Mouse (Mus musculus) heart, embryonic 12.5 days (tissue): ENCODE results near the gene Lypd6. TPM values are rescaled to one million over a fixed set of nuclear protein-coding genes. Genes with fewer than 3 reads are reported as not detected.

Source experiments
- ATAC-seq: fragments of 200-750 bp; cut with Nextera tagmentation; 2 replicates; pipeline ENCODE4 v1.8.0; 2017; ENCODE audit warnings: moderate TSS enrichment, moderate library complexity; ENCODE audit not compliant: insufficient number of reproducible peaks, low FRiP score
- H3K27ac ChIP-seq: fragments of 300-500 bp; sonication (generic); 2 replicates; pipeline ENCODE4 v1.5.1; 2016; ENCODE audit warnings: mild to moderate bottlenecking, moderate library complexity; ENCODE audit not compliant: poor library complexity, severe bottlenecking
- H3K27me3 ChIP-seq: fragments of 300-500 bp; sonication (generic); replicated peaks from 2 replicates; pipeline ENCODE4 v1.6.1; 2016; ENCODE audit warnings: mild to moderate bottlenecking, moderate library complexity
- H3K36me3 ChIP-seq: fragments of 300-500 bp; sonication (generic); 2 replicates; pipeline ENCODE4 v1.6.1; 2016; ENCODE audit warnings: mild to moderate bottlenecking, moderate library complexity
- H3K4me1 ChIP-seq: fragments of 300-500 bp; sonication (generic); replicated peaks from 2 replicates; pipeline ENCODE4 v1.6.1; 2016; ENCODE audit warnings: mild to moderate bottlenecking
- H3K4me2 ChIP-seq: fragments of 300-500 bp; sonication (generic); 2 replicates; pipeline ENCODE4 v1.6.1; 2016; ENCODE audit warnings: mild to moderate bottlenecking, moderate library complexity
- H3K4me3 ChIP-seq: fragments of 300-500 bp; sonication (generic); 2 replicates; pipeline ENCODE4 v1.5.1; 2016; ENCODE audit warnings: mild to moderate bottlenecking
- H3K9ac ChIP-seq: fragments of 300-500 bp; sonication (generic); 2 replicates; pipeline ENCODE4 v1.6.1; 2016; ENCODE audit warnings: mild to moderate bottlenecking, moderate library complexity
- H3K9me3 ChIP-seq: fragments of 300-500 bp; sonication (generic); replicated peaks from 2 replicates; pipeline ENCODE4 v1.6.1; 2016; ENCODE audit warnings: mild to moderate bottlenecking, moderate library complexity
- WGBS: fragments of 180-500 bp; shearing (Covaris S2); methylation state at CpG from one replicate; pipeline ENCODE4 v1.1.7; 2016; 5-methylcytosine and 5-hydroxymethylcytosine counted together
- polyA plus RNA-seq: library from polyadenylated mRNA; unstranded; fragments of >200 nt; fragmentation: Nextera tagmentation; extraction: Ambion mirVana; gene quantifications from 2 replicates; pipeline ENCODE4 v1.2.1, GENCODE M21; 2016

The Lypd6 gene
- 5.4 TPM in 2 replicates for polyA plus RNA-seq

- Histone ChIP-seq H3K36me3 (no peaks in the 10 kb centered on the region), H3K9me3 (no peaks in the 10 kb centered on the region), H3K4me1 (peaks cover 28% of the 10 kb centered on the region), H3K9ac (peak within 1 kb of the TSS; percentile 77), H3K4me2 (peak within 1 kb of the TSS; percentile 74), H3K27me3 (no peaks in the 10 kb centered on the region), H3K27ac (no peak within 1 kb of the TSS; the same call in 1 of the 2 replicates), H3K4me3 (peak within 1 kb of the TSS; percentile 74)
- under 1% methylated on average over 76 of the region's 76 CpGs for WGBS
- peak; percentile 95 for ATAC-seq
Measured at GRCm38 (mm10) chr2:50066246-50066967, at the start of gene Lypd6. TSS of gene Lypd6 (plus strand) at chr2:50066429.

GRCm38 (mm10) chr2:50019477-50019876 is 46.8 kb upstream of the Lypd6 start:
- Histone ChIP-seq H3K4me1 (no peaks in the 10 kb centered on the region), H3K36me3 (no peaks in the 10 kb centered on the region), H3K4me3 (no peak overlapping the region), H3K27ac (no peak overlapping the region), H3K9ac (no peak overlapping the region), H3K9me3 (no peaks in the 10 kb centered on the region), H3K27me3 (no peaks in the 10 kb centered on the region; the same call in 1 of the 2 replicates), H3K4me2 (no peak overlapping the region)
- no peak for ATAC-seq
- 67% methylated on average over 1 of the region's 1 CpGs for WGBS

GRCm38 (mm10) chr2:50025549-50025948 is 40.7 kb upstream of the Lypd6 start:
- WGBS = 88% methylated on average over 5 of the region's 5 CpGs
- Histone ChIP-seq H3K9ac (no peak overlapping the region), H3K4me1 (peaks cover 4% of the 10 kb centered on the region; the same call in 1 of the 2 replicates), H3K9me3 (no peaks in the 10 kb centered on the region), H3K36me3 (no peaks in the 10 kb centered on the region), H3K27ac (no peak overlapping the region), H3K4me3 (no peak overlapping the region), H3K4me2 (no peak overlapping the region), H3K27me3 (no peaks in the 10 kb centered on the region; the same call in 1 of the 2 replicates)
- ATAC-seq = no peak

- no peak overlapping the region for H3K27ac ChIP-seq
- H3K4me2 ChIP-seq = no peak overlapping the region
- no peak overlapping the region for H3K9ac ChIP-seq
- 63% methylated on average over 8 of the region's 8 CpGs for WGBS
- H3K27me3 ChIP-seq = no peaks in the 10 kb centered on the region
- no peak for ATAC-seq
- H3K36me3 ChIP-seq = no peaks in the 10 kb centered on the region
- H3K4me1 ChIP-seq = peaks cover 4% of the 10 kb centered on the region; the same call in 1 of the 2 replicates
- H3K9me3 ChIP-seq = no peaks in the 10 kb centered on the region
- no peak overlapping the region for H3K4me3 ChIP-seq
Measured at GRCm38 (mm10) chr2:50028930-50029329, 37.3 kb upstream of the Lypd6 start.

GRCm38 (mm10) chr2:50044170-50044870 is 21.9 kb upstream of the Lypd6 start:
- Histone ChIP-seq H3K9ac (peak overlapping the region; percentile 8; the same call in 1 of the 2 replicates), H3K4me2 (no peak overlapping the region), H3K9me3 (no peaks in the 10 kb centered on the region), H3K36me3 (no peaks in the 10 kb centered on the region), H3K4me3 (no peak overlapping the region), H3K4me1 (peaks cover 3% of the 10 kb centered on the region), H3K27ac (no peak overlapping the region), H3K27me3 (no peaks in the 10 kb centered on the region)
- 53% methylated on average over 7 of the region's 7 CpGs for WGBS
- no peak for ATAC-seq

- Histone ChIP-seq H3K27ac (no peak overlapping the region), H3K4me1 (peaks cover 3% of the 10 kb centered on the region), H3K36me3 (no peaks in the 10 kb centered on the region), H3K4me2 (no peak overlapping the region), H3K9ac (no peak overlapping the region), H3K9me3 (no peaks in the 10 kb centered on the region), H3K4me3 (no peak overlapping the region), H3K27me3 (no peaks in the 10 kb centered on the region)
- 56% methylated on average over 7 of the region's 7 CpGs for whole genome bisulfite sequencing
- no peak for ATAC-seq
Measured at GRCm38 (mm10) chr2:50044871-50045470, 21.3 kb upstream of the Lypd6 start.

- Histone ChIP-seq H3K4me1 (peaks cover 3% of the 10 kb centered on the region), H3K27ac (no peak overlapping the region), H3K27me3 (no peaks in the 10 kb centered on the region), H3K36me3 (no peaks in the 10 kb centered on the region), H3K9me3 (no peaks in the 10 kb centered on the region), H3K9ac (no peak overlapping the region), H3K4me3 (no peak overlapping the region), H3K4me2 (no peak overlapping the region)
- WGBS = 73% methylated on average over 4 of the region's 4 CpGs
- ATAC-seq = no peak
Measured at GRCm38 (mm10) chr2:50045841-50046240, 20.4 kb upstream of the Lypd6 start.

GRCm38 (mm10) chr2:50048442-50048841 is 17.8 kb upstream of the Lypd6 start:
- no peak overlapping the region for H3K9ac ChIP-seq
- H3K4me1 ChIP-seq = peaks cover 3% of the 10 kb centered on the region
- ATAC-seq = no peak
- no peaks in the 10 kb centered on the region for H3K27me3 ChIP-seq
- no peaks in the 10 kb centered on the region for H3K9me3 ChIP-seq
- no peaks in the 10 kb centered on the region for H3K36me3 ChIP-seq
- no peak overlapping the region for H3K4me2 ChIP-seq
- no peak overlapping the region for H3K4me3 ChIP-seq
- H3K27ac ChIP-seq = no peak overlapping the region

GRCm38 (mm10) chr2:50053893-50054292 is 12.3 kb upstream of the Lypd6 start:
- H3K36me3 ChIP-seq = no peaks in the 10 kb centered on the region
- H3K4me3 ChIP-seq = no peak overlapping the region
- no peak overlapping the region for H3K9ac ChIP-seq
- WGBS = 77% methylated on average over 1 of the region's 1 CpGs
- no peaks in the 10 kb centered on the region for H3K27me3 ChIP-seq
- H3K9me3 ChIP-seq = no peaks in the 10 kb centered on the region
- no peak overlapping the region for H3K4me2 ChIP-seq
- no peak for ATAC-seq
- H3K4me1 ChIP-seq = no peaks in the 10 kb centered on the region
- no peak overlapping the region for H3K27ac ChIP-seq

GRCm38 (mm10) chr2:50065902-50066245 is 355 bp upstream of the Lypd6 start:
- Histone ChIP-seq H3K4me1 (peaks cover 23% of the 10 kb centered on the region), H3K4me2 (peak overlapping the region; percentile 74), H3K36me3 (no peaks in the 10 kb centered on the region), H3K4me3 (peak overlapping the region; percentile 74), H3K9ac (peak overlapping the region; percentile 77; the same call in 1 of the 2 replicates), H3K27me3 (no peaks in the 10 kb centered on the region), H3K9me3 (no peaks in the 10 kb centered on the region), H3K27ac (no peak overlapping the region; the same call in 1 of the 2 replicates)
- no peak; the same call in none of the 2 replicates for ATAC-seq
- 1% methylated on average over 14 of the region's 14 CpGs for WGBS

- no peaks in the 10 kb centered on the region for H3K9me3 ChIP-seq
- peak overlapping the region; percentile 74 for H3K4me3 ChIP-seq
- 2% methylated on average over 9 of the region's 9 CpGs for WGBS
- peaks cover 31% of the 10 kb centered on the region for H3K4me1 ChIP-seq
- no peak for ATAC-seq
- H3K27ac ChIP-seq = no peak overlapping the region
- no peaks in the 10 kb centered on the region for H3K36me3 ChIP-seq
- no peaks in the 10 kb centered on the region for H3K27me3 ChIP-seq
- H3K9ac ChIP-seq = peak overlapping the region; percentile 77
- H3K4me2 ChIP-seq = peak overlapping the region; percentile 74
Measured at GRCm38 (mm10) chr2:50066968-50067315, 713 bp downstream of the Lypd6 start.
